Mouse (Mus musculus): ENCODE results near the gene Gm21409. TPM values are rescaled to one million over a fixed set of nuclear protein-coding genes. Genes with fewer than 3 reads are reported as not detected.
"Not testable (repeated sequence)": the region's sequence is repeated elsewhere in the genome, so short reads cannot be mapped to it uniquely, and the experiment has no call there.

Gene Gm21409
- not detected in 2 replicates for polyA plus RNA-seq (2014; fragmentation: Nextera tagmentation; extraction: Ambion mirVana)

GRCm38 (mm10) chrY:84746385-84746784 lies at the start of gene Gm21409:
Gene Gm21409 (plus strand): TSS chrY:84746685.
- H3K4me1 ChIP-seq (ENCODE audit: control insufficient read depth in 2 of 2, insufficient read depth in 2 of 2, low read length in 2 of 2); H3K4me2 ChIP-seq (ENCODE audit: low read length); H3K27ac ChIP-seq (replicated peaks in 1 of 2; ENCODE audit: control insufficient read depth in 1 of 2, insufficient read depth in 1 of 2, low read depth in 2 of 2, low read length in 2 of 2); ATAC-seq (ENCODE audit: insufficient number of reproducible peaks, insufficient read depth, low FRiP score, low read depth); H3K4me3 ChIP-seq (ENCODE audit: control insufficient read depth in 1 of 2, insufficient read depth in 1 of 2, low read depth in 1 of 2, low read length in 2 of 2); H3K36me3 ChIP-seq (ENCODE audit: control insufficient read depth, insufficient read depth, low read length); H3K9ac ChIP-seq (ENCODE audit: low read length); H3K9me3 ChIP-seq (ENCODE audit: control insufficient read depth, low read length); H3K27me3 ChIP-seq (ENCODE audit: control insufficient read depth, insufficient read depth, low read length): not testable (repeated sequence)
- WGBS = no CpG with 5 or more reads among the region's 6 CpGs

Other genes starting within 250 kb of the Gm21409 start
- gene Gm21394, start 181.8 kb upstream of the Gm21409 start, polyA plus RNA-seq (2014; fragmentation: Nextera tagmentation; extraction: Ambion mirVana) = not detected in 2 replicates